Mouse (Mus musculus) kidney, embryonic 15.5 days (tissue): Measurements from ENCODE around the gene Rpf2. TPM values are rescaled to one million over a fixed set of nuclear protein-coding genes. Genes with fewer than 3 reads are reported as not detected.

Experiments
- ATAC-seq: fragments of 200-750 bp; cut with Nextera tagmentation; replicated peaks from 2 replicates; pipeline ENCODE4 v1.8.0; 2017; ENCODE audit warnings: moderate TSS enrichment; ENCODE audit not compliant: low FRiP score
- H3K27ac ChIP-seq: fragments of 300-500 bp; sonication (generic); 2 replicates; pipeline ENCODE4 v1.5.1; 2015; ENCODE audit warnings: mild to moderate bottlenecking, inconsistent platforms
- H3K27me3 ChIP-seq: fragments of 300-500 bp; sonication (generic); 2 replicates; pipeline ENCODE4 v1.6.1; 2015; ENCODE audit warnings: inconsistent platforms
- H3K36me3 ChIP-seq: fragments of 300-500 bp; sonication (generic); 2 replicates; pipeline ENCODE4 v1.6.1; 2015; ENCODE audit warnings: inconsistent platforms
- H3K4me1 ChIP-seq: fragments of 300-500 bp; sonication (generic); 2 replicates; pipeline ENCODE4 v1.6.1; 2015; ENCODE audit warnings: inconsistent platforms
- H3K4me2 ChIP-seq: fragments of 300-500 bp; sonication (generic); 2 replicates; pipeline ENCODE4 v1.6.1; 2015; ENCODE audit warnings: moderate library complexity, mild to moderate bottlenecking, inconsistent platforms
- H3K4me3 ChIP-seq: fragments of 300-500 bp; sonication (generic); replicated peaks from 2 replicates; pipeline ENCODE4 v1.5.1; 2015; ENCODE audit warnings: mild to moderate bottlenecking, inconsistent platforms
- H3K9ac ChIP-seq: fragments of 300-500 bp; sonication (generic); 2 replicates; pipeline ENCODE4 v1.6.1; 2015; ENCODE audit warnings: mild to moderate bottlenecking, inconsistent platforms
- H3K9me3 ChIP-seq: fragments of 300-500 bp; sonication (generic); replicated peaks from 2 replicates; pipeline ENCODE4 v1.6.1; 2016; ENCODE audit warnings: inconsistent platforms
- WGBS: fragments of 180-500 bp; shearing (Covaris S2); methylation state at CpG from one replicate; pipeline ENCODE4 v1.1.7; 2015; ENCODE audit warnings: mixed read lengths; 5-methylcytosine and 5-hydroxymethylcytosine counted together
- polyA plus RNA-seq: library from polyadenylated mRNA; unstranded; fragments of >200 nt; fragmentation: Nextera tagmentation; extraction: Ambion mirVana; gene quantifications from 2 replicates; pipeline ENCODE4 v1.2.1, GENCODE M21; 2015

Rpf2 gene
- polyA plus RNA-seq, 1 experiment from 2014 or later = 67.1 TPM

DNA sequence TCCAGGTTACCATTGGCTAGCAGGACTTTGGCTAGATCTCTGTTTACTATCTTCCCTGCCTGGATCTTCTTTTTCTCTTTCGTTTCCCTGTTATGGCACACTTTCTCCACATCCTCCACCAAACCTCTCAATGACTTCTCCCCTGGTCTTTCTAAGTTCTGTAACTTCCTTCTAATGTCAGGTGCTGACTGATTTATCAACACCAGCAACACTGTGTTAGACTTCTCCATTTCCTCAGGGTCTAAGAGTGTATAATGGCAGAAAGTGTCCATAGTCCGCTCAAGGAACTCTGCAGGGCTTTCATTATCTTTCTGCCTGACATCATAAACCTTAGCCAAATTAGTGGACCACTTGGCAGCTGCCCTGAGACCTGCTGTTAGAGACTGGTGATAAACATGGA is 57.1 kb downstream of the Rpf2 start:
- H3K27ac ChIP-seq = no peak overlapping the region
- H3K4me3 ChIP-seq = no peak overlapping the region
- no peaks in the 10 kb centered on the region for H3K9me3 ChIP-seq
- no peak for ATAC-seq
- no peak overlapping the region for H3K9ac ChIP-seq
- no peaks in the 10 kb centered on the region for H3K27me3 ChIP-seq
- H3K36me3 ChIP-seq = no peaks in the 10 kb centered on the region
- H3K4me2 ChIP-seq = no peak overlapping the region
- 86% methylated on average over 2 of the region's 2 CpGs for WGBS
- peaks cover 13% of the 10 kb centered on the region for H3K4me1 ChIP-seq

DNA sequence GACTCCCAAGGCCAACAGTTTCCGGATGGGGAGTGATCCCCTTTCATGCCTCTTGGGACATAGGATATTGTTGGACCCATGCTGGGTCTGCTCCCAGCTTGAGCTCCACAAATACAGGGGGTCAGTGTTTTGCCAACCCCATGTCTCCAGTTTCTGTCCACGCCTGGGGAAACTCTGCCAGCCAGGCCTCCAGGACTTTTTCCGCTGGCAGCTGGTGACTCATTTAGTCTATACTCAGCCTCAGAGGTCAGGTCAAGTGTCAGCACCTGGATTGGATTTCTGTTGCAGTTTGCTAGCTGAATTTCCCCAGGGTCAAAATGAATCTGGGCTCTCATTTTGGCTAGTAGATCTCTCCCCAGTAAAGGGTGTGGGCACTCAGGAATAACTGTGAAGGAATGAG is 58.0 kb downstream of the Rpf2 start:
- H3K9me3 ChIP-seq = no peaks in the 10 kb centered on the region
- no peaks in the 10 kb centered on the region for H3K27me3 ChIP-seq
- no peak overlapping the region for H3K9ac ChIP-seq
- no peak overlapping the region for H3K27ac ChIP-seq
- H3K4me3 ChIP-seq = no peak overlapping the region
- ATAC-seq = no peak
- 52% methylated on average over 3 of the region's 3 CpGs for WGBS
- H3K4me2 ChIP-seq = no peak overlapping the region
- peaks cover 13% of the 10 kb centered on the region for H3K4me1 ChIP-seq
- no peaks in the 10 kb centered on the region for H3K36me3 ChIP-seq

DNA sequence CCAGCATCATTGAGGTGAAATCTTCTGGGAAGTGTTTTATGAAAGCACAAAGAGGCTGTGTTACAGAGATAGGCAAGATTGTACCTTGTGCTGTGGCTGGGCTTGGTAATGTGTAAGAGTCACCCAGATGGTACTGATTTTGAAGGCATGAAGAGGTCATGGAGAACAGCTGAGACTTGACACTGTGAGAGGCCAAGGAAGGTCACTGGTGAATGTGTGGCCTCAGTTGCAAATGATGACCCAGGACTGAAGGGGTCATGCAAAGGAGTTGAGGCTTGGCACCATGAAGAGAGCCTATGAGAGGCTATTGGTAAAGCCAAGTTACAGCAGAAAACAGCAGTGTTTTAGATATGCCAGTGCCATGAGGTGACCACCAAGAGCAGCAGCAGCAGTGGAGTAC is 60.9 kb downstream of the Rpf2 start:
- Histone ChIP-seq H3K27ac (no peak overlapping the region), H3K4me1 (no peaks in the 10 kb centered on the region), H3K36me3 (no peaks in the 10 kb centered on the region), H3K27me3 (no peaks in the 10 kb centered on the region), H3K9me3 (no peaks in the 10 kb centered on the region), H3K4me2 (no peak overlapping the region), H3K4me3 (no peak overlapping the region), H3K9ac (no peak overlapping the region)
- ATAC-seq = no peak

DNA sequence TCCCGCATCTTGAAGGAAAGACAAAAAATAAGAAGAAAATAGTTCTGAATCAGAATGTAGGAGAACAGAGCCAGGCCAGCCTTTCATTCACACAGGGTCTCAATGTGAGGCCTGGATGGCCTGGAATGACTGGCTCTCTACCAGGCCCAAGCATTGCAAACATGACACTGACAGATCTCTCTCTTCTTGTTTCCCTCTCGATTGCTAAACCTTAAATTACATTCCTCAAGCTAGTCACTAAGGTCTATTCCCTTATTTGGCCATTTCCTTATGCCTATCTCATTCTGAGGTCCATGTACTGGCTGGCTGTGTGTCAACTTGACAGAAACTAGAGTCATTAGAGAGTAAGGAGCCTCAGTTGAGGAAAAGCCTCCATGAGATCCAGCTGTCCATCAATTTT is 66.8 kb downstream of the Rpf2 start:
- no peaks in the 10 kb centered on the region for H3K4me1 ChIP-seq
- H3K9ac ChIP-seq = no peak overlapping the region
- no peak overlapping the region for H3K4me3 ChIP-seq
- no peak overlapping the region for H3K4me2 ChIP-seq
- no peak for ATAC-seq
- H3K27me3 ChIP-seq = no peaks in the 10 kb centered on the region
- WGBS = 65% methylated on average over 2 of the region's 2 CpGs
- no peaks in the 10 kb centered on the region for H3K9me3 ChIP-seq
- H3K27ac ChIP-seq = no peak overlapping the region
- H3K36me3 ChIP-seq = no peaks in the 10 kb centered on the region

DNA sequence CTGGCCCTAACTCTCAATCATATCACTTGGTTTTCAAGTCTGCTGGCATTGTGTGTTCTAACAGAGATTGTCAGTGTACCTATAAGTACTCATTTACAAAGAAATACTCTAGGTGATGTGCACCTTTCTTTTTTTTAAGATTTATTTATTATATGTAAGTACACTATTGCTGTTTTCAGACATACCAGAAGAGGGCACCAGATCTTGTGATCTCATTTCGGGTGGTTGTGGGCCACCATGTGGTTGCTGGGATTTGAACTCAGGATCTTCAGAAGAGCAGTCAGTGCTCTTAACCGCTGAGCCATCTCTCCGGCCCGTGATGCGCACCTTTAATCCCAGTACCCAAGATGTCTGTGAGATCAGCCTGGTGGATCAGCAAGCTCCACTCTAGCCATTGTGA is 67.7 kb downstream of the Rpf2 start:
- Histone ChIP-seq H3K36me3 (no peaks in the 10 kb centered on the region), H3K27ac (no peak overlapping the region), H3K4me3 (no peak overlapping the region), H3K4me2 (no peak overlapping the region), H3K9me3 (no peaks in the 10 kb centered on the region), H3K4me1 (no peaks in the 10 kb centered on the region), H3K27me3 (no peaks in the 10 kb centered on the region), H3K9ac (no peak overlapping the region)
- no peak for ATAC-seq
- 96% methylated on average over 5 of the region's 5 CpGs for WGBS

DNA sequence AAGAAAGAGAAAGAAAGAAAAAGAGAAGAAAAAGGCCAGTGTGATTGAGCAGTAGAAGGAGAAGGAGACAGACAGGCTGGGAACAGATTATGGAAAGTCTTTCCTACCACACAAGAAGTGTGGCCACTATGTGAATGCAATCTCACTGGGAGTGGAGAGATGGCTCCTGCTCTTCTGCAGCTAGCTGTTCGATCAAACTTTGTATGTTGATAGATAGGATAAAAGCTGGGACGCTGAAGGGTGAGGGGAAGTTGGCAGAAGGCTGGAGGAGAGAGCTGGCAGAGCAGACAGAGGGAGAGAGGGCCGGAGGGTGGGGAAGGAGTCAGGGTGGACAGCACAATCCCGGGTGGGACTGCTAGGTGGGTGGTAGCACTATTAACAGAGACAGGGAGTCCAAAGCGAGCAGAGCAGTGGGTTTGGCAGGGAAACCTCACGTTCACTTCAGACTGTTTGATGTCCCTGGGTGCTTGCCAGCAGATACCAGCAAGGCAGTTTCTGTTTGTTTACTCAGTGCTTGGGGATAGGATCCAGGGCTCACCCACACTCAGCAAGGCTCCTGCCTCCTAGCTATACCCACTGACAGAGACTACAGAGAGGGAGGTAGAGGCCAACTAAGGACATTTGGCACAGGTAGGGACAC is 69.4 kb downstream of the Rpf2 start:
- Histone ChIP-seq H3K4me1 (no peaks in the 10 kb centered on the region), H3K9ac (no peak overlapping the region), H3K4me2 (no peak overlapping the region), H3K4me3 (no peak overlapping the region), H3K36me3 (no peaks in the 10 kb centered on the region), H3K27me3 (no peaks in the 10 kb centered on the region), H3K9me3 (no peaks in the 10 kb centered on the region), H3K27ac (no peak overlapping the region)
- 60% methylated on average over 6 of the region's 6 CpGs for WGBS
- ATAC-seq = no peak

Other genes starting within 250 kb of the Rpf2 start
- gene Mfsd4b1, start 221.8 kb downstream of the Rpf2 start, polyA plus RNA-seq = 5.1 and 5.8 TPM in 2 replicates
- gene Slc16a10, start 104.8 kb downstream of the Rpf2 start, polyA plus RNA-seq = 12.5 and 12.7 TPM in 2 replicates
- 106 and 109 TPM in 2 replicates for gene Gtf3c6, start 11.1 kb upstream of the Rpf2 start, polyA plus RNA-seq
- 64.6 and 65.5 TPM in 2 replicates for gene Amd1, start 55.1 kb upstream of the Rpf2 start, polyA plus RNA-seq
- gene Cdk19, start 92.5 kb upstream of the Rpf2 start, polyA plus RNA-seq = 8.5 and 9.1 TPM in 2 replicates